Mouse (Mus musculus): ENCODE results near the gene Arid1b. TPM values are rescaled to one million over a fixed set of nuclear protein-coding genes. Genes with fewer than 3 reads are reported as not detected.

Arid1b gene
- polyA plus RNA-seq, 2 experiments, result 14.7 to 20.5 TPM

- Histone ChIP-seq H3K4me1 (ENCODE audit: control insufficient read depth, insufficient read depth, low read length) (no peaks in the 10 kb centered on the region), H3K4me3 (replicated peaks; ENCODE audit: low read length) (no peak overlapping the region), H3K9me3 (ENCODE audit: control insufficient read depth, low read length) (no peaks in the 10 kb centered on the region), H3K9ac (ENCODE audit: low read depth, low read length, severe bottlenecking) (no peak overlapping the region), H3K27ac (replicated peaks; ENCODE audit: low read depth, low read length) (no peak overlapping the region), H3K4me2 (replicated peaks; ENCODE audit: low read depth, low read length, severe bottlenecking) (no peak overlapping the region), H3K27me3 (ENCODE audit: control insufficient read depth, insufficient read depth, low read length) (no peaks in the 10 kb centered on the region), H3K36me3 (ENCODE audit: control insufficient read depth, insufficient read depth, low read length) (no peaks in the 10 kb centered on the region)
- TF ChIP-seq POLR2A (IDR thresholded peaks at IDR 0.05; ENCODE audit: borderline replicate concordance, extremely low read depth, insufficient read depth, insufficient read length), result no peak
- no peak for DNase-seq (ENCODE audit: low spot score)
- no peak for ATAC-seq (ENCODE audit: low FRiP score, low read depth)
- WGBS, result 94% methylated on average over 3 of the region's 3 CpGs
These were observed 26.1 kb upstream of the Arid1b start for GRCm38 (mm10) chr17:4968035-4968434.

GRCm38 (mm10) chr17:4968878-4969277 lies 25.3 kb upstream of the Arid1b start:
- Histone ChIP-seq H3K27ac (replicated peaks; ENCODE audit: low read depth, low read length) (no peak overlapping the region), H3K9me3 (ENCODE audit: control insufficient read depth, low read length) (no peaks in the 10 kb centered on the region), H3K4me3 (replicated peaks; ENCODE audit: low read length) (no peak overlapping the region), H3K36me3 (ENCODE audit: control insufficient read depth, insufficient read depth, low read length) (no peaks in the 10 kb centered on the region), H3K4me2 (replicated peaks; ENCODE audit: low read depth, low read length, severe bottlenecking) (no peak overlapping the region), H3K27me3 (ENCODE audit: control insufficient read depth, insufficient read depth, low read length) (no peaks in the 10 kb centered on the region), H3K9ac (ENCODE audit: low read depth, low read length, severe bottlenecking) (no peak overlapping the region), H3K4me1 (ENCODE audit: control insufficient read depth, insufficient read depth, low read length) (no peaks in the 10 kb centered on the region)
- DNase-seq (ENCODE audit: low spot score) (no peak), ATAC-seq (ENCODE audit: low FRiP score, low read depth) (no peak)
- TF ChIP-seq POLR2A (IDR thresholded peaks at IDR 0.05; ENCODE audit: borderline replicate concordance, extremely low read depth, insufficient read depth, insufficient read length), result no peak
- WGBS, result 94% methylated on average over 5 of the region's 5 CpGs

GRCm38 (mm10) chr17:4972261-4972660 lies 21.9 kb upstream of the Arid1b start:
- Histone ChIP-seq H3K27me3 (ENCODE audit: control insufficient read depth, insufficient read depth, low read length) (no peaks in the 10 kb centered on the region), H3K27ac (replicated peaks; ENCODE audit: low read depth, low read length) (no peak overlapping the region), H3K4me3 (replicated peaks; ENCODE audit: low read length) (no peak overlapping the region), H3K4me2 (replicated peaks; ENCODE audit: low read depth, low read length, severe bottlenecking) (no peak overlapping the region), H3K9ac (ENCODE audit: low read depth, low read length, severe bottlenecking) (no peak overlapping the region), H3K36me3 (ENCODE audit: control insufficient read depth, insufficient read depth, low read length) (no peaks in the 10 kb centered on the region), H3K4me1 (ENCODE audit: control insufficient read depth, insufficient read depth, low read length) (no peaks in the 10 kb centered on the region; the same call in 1 of the 2 replicates), H3K9me3 (ENCODE audit: control insufficient read depth, low read length) (no peaks in the 10 kb centered on the region)
- 49% methylated on average over 6 of the region's 6 CpGs for WGBS
- no peak for TF ChIP-seq POLR2A (IDR thresholded peaks at IDR 0.05; ENCODE audit: borderline replicate concordance, extremely low read depth, insufficient read depth, insufficient read length)
- DNase-seq (ENCODE audit: low spot score), result no peak
- no peak for ATAC-seq (ENCODE audit: low FRiP score, low read depth)

GRCm38 (mm10) chr17:4974736-4975135 lies 19.4 kb upstream of the Arid1b start:
- Histone ChIP-seq H3K9me3 (ENCODE audit: control insufficient read depth, low read length) (no peaks in the 10 kb centered on the region), H3K4me1 (ENCODE audit: control insufficient read depth, insufficient read depth, low read length) (no peaks in the 10 kb centered on the region; the same call in 1 of the 2 replicates), H3K27ac (replicated peaks; ENCODE audit: low read depth, low read length) (no peak overlapping the region), H3K4me3 (replicated peaks; ENCODE audit: low read length) (no peak overlapping the region), H3K4me2 (replicated peaks; ENCODE audit: low read depth, low read length, severe bottlenecking) (no peak overlapping the region; the same call in 1 of the 2 replicates), H3K27me3 (ENCODE audit: control insufficient read depth, insufficient read depth, low read length) (no peaks in the 10 kb centered on the region), H3K9ac (ENCODE audit: low read depth, low read length, severe bottlenecking) (no peak overlapping the region), H3K36me3 (ENCODE audit: control insufficient read depth, insufficient read depth, low read length) (no peaks in the 10 kb centered on the region)
- ATAC-seq (ENCODE audit: low FRiP score, low read depth) (no peak), DNase-seq (ENCODE audit: low spot score) (peak; percentile 42)
- TF ChIP-seq POLR2A (IDR thresholded peaks at IDR 0.05; ENCODE audit: borderline replicate concordance, extremely low read depth, insufficient read depth, insufficient read length), result no peak
- WGBS, result 67% methylated on average over 11 of the region's 11 CpGs

- H3K27ac ChIP-seq (replicated peaks; ENCODE audit: low read depth, low read length), result no peak overlapping the region
- no peak for DNase-seq (ENCODE audit: low spot score)
- no peaks in the 10 kb centered on the region for H3K9me3 ChIP-seq (ENCODE audit: control insufficient read depth, low read length)
- no peaks in the 10 kb centered on the region for H3K36me3 ChIP-seq (ENCODE audit: control insufficient read depth, insufficient read depth, low read length)
- no peaks in the 10 kb centered on the region for H3K27me3 ChIP-seq (ENCODE audit: control insufficient read depth, insufficient read depth, low read length)
- no peaks in the 10 kb centered on the region for H3K4me1 ChIP-seq (ENCODE audit: control insufficient read depth, insufficient read depth, low read length)
- no peak overlapping the region for H3K4me2 ChIP-seq (replicated peaks; ENCODE audit: low read depth, low read length, severe bottlenecking)
- H3K9ac ChIP-seq (ENCODE audit: low read depth, low read length, severe bottlenecking), result no peak overlapping the region
- 80% methylated on average over 7 of the region's 7 CpGs for WGBS
- no peak for TF ChIP-seq POLR2A (IDR thresholded peaks at IDR 0.05; ENCODE audit: borderline replicate concordance, extremely low read depth, insufficient read depth, insufficient read length)
- ATAC-seq (ENCODE audit: low FRiP score, low read depth), result no peak
- no peak overlapping the region for H3K4me3 ChIP-seq (replicated peaks; ENCODE audit: low read length)
These were observed 14.0 kb upstream of the Arid1b start for GRCm38 (mm10) chr17:4980151-4980550.

- no peaks in the 10 kb centered on the region for H3K27me3 ChIP-seq (ENCODE audit: control insufficient read depth, insufficient read depth, low read length)
- no peak for TF ChIP-seq POLR2A (IDR thresholded peaks at IDR 0.05; ENCODE audit: borderline replicate concordance, extremely low read depth, insufficient read depth, insufficient read length)
- no peak overlapping the region for H3K4me2 ChIP-seq (replicated peaks; ENCODE audit: low read depth, low read length, severe bottlenecking)
- H3K36me3 ChIP-seq (ENCODE audit: control insufficient read depth, insufficient read depth, low read length), result no peaks in the 10 kb centered on the region
- no peaks in the 10 kb centered on the region for H3K9me3 ChIP-seq (ENCODE audit: control insufficient read depth, low read length)
- H3K27ac ChIP-seq (replicated peaks; ENCODE audit: low read depth, low read length), result no peak overlapping the region
- 88% methylated on average over 5 of the region's 5 CpGs for WGBS
- H3K4me1 ChIP-seq (ENCODE audit: control insufficient read depth, insufficient read depth, low read length), result no peaks in the 10 kb centered on the region
- ATAC-seq (ENCODE audit: low FRiP score, low read depth), result no peak
- no peak for DNase-seq (ENCODE audit: low spot score)
- H3K9ac ChIP-seq (ENCODE audit: low read depth, low read length, severe bottlenecking), result no peak overlapping the region
- H3K4me3 ChIP-seq (replicated peaks; ENCODE audit: low read length), result no peak overlapping the region
These were observed 11.3 kb upstream of the Arid1b start for GRCm38 (mm10) chr17:4982819-4983218.

Measured in limb, embryonic 14.5 days (tissue).